Mouse (Mus musculus) Patski (cell line): Measurements from ENCODE around the gene Adam33. TPM values are rescaled to one million over a fixed set of nuclear protein-coding genes. Genes with fewer than 3 reads are reported as not detected.
A peak's percentile ranks its signal among the peaks of the same experiment; 100 is the strongest.
"Not testable (repeated sequence)": the region's sequence is repeated elsewhere in the genome, so short reads cannot be mapped to it uniquely, and the experiment has no call there.

Experiments
- ATAC-seq: fragments of 100-300 bp; one replicate; pipeline ENCODE4 v1.8.0; 2021
- CTCF ChIA-PET: fragments of 350-600 bp; sonication (Branson Sonifier 250); formaldehyde crosslinking; loops from one replicate; lab custom pipeline; 2022; ENCODE audit warnings: inconsistent platforms; lab: Charles Lee
- POLR2A ChIA-PET: fragments of 350-600 bp; sonication (Branson Sonifier 250); formaldehyde crosslinking; loops from one replicate; lab custom pipeline; 2022; ENCODE audit warnings: antibody characterized with exemption, inconsistent platforms; lab: Charles Lee
- DNase-seq: peaks from one replicate; pipeline ENCODE4 v3.0.0-alpha.2; 2011; ENCODE audit warnings: low read depth, low spot score
- H3K27me3 ChIP-seq: fragments of 371-371 bp; one replicate; pipeline ENCODE4 v1.5.1; 2021
- CTCF ChIP-seq: fragments of 100-300 bp; IDR thresholded peaks from one replicate; pipeline ENCODE4 v1.5.1; 2021
- in situ Hi-C: fragments of 300-500 bp; cut with MboI; formaldehyde crosslinking; loops from 3 replicates; pipeline ENCODE4 v1.11.1; 2018; ENCODE audit warnings: low pct_unique_long_range_greater_than_20kb, mixed read lengths
- polyA plus RNA-seq: library from polyadenylated mRNA; unstranded; gene quantifications from one replicate; pipeline ENCODE4 v1.2.3, GENCODE M21; 2021

The Adam33 gene
- polyA plus RNA-seq, 1 experiment from 2014 or later = 0.63 TPM

- TF ChIP-seq CTCF = no peak
- ChIA-PET POLR2A (interaction anchor here (2.5 kb wide), 1 partner anchor 11 kb away, joined by 8 read pairs; no protein-coding TSS in a partner anchor), CTCF (interaction anchor here (1.3 to 1.8 kb wide), 3 partner anchors 20 to 151 kb away, joined by 3 to 7 read pairs (median 3); partner anchors contain the start of genes Cdc25b and Spef1)
- in situ Hi-C loops = no loop called here
- H3K27me3 ChIP-seq = no peaks in the 10 kb centered on the region
- ATAC-seq = peak; percentile 28
- DNase-seq = no peak
Observed at GRCm38 (mm10) chr2:131036343-131036742, 27.3 kb downstream of the Adam33 start.

DNA sequence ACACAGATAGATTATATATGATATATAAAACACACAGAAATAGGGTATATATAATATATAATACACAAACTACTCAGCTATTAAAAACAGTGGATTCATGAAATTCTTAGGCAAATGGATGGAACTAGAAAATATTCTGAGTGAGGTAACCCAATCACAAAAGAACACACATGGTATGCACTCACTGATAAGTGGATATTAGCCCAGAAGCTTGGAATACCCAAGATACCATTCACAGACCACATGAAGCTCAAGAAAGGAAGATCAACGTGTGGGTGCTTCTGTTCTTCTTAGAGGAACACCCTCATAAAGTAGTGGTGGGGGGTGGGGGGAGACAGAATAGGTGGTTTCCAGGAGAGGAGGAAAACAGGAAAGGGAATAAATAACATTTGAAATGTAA, 32.2 kb downstream of the Adam33 start:
- CTCF ChIA-PET, DNase-seq, POLR2A ChIA-PET: not testable (repeated sequence)

DNA sequence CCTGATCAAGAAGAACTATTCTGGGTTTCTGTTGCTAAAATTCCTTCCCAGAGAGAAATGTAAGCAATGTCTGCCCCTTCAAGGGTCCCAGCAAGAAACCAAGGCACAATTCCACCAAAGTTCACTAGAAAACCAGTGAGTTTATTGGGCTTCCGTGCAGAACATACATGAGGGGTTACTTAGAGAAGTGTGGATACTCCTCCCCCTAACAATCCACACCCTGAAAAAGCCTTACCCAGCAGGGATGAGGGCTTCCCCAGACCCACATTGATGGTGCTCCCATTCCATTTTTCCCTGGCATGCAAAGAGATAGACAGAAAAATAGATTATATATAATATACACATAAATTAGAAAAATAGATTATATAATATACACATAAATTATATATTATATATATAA, 32.6 kb downstream of the Adam33 start:
- DNase-seq = no peak
- CTCF ChIA-PET = no interaction called here
- no peak for ATAC-seq
- no peak for TF ChIP-seq CTCF
- POLR2A ChIA-PET = no interaction called here
- in situ Hi-C loops = no loop called here
- H3K27me3 ChIP-seq = no peaks in the 10 kb centered on the region

More for the DNA sequence above, 32.2 kb downstream of the Adam33 start:
- in situ Hi-C loops, ATAC-seq, H3K27me3 ChIP-seq: not testable (repeated sequence)

GRCm38 (mm10) chr2:131030561-131030960, 33.1 kb downstream of the Adam33 start:
- DNase-seq = no peak
- CTCF ChIA-PET = interaction anchor here (1.5 kb wide), 1 partner anchor 27 kb away, joined by 3 read pairs; no protein-coding TSS in a partner anchor
- in situ Hi-C loops = no loop called here
- H3K27me3 ChIP-seq = no peaks in the 10 kb centered on the region
- ATAC-seq = no peak
- POLR2A ChIA-PET = no interaction called here
- no peak for TF ChIP-seq CTCF

GRCm38 (mm10) chr2:131029065-131029935, 34.3 kb downstream of the Adam33 start:
- TF ChIP-seq CTCF = peak; percentile 22
- in situ Hi-C loops = no loop called here
- POLR2A ChIA-PET = interaction anchor here (1.0 to 1.2 kb wide), 3 partner anchors 9 to 26 kb away, joined by 3 to 4 read pairs (median 4); no protein-coding TSS in a partner anchor
- ATAC-seq = peak; percentile 92
- peak; percentile 73 for DNase-seq
- no peaks in the 10 kb centered on the region for H3K27me3 ChIP-seq
- CTCF ChIA-PET = interaction anchor here (0.7 to 1.5 kb wide), 2 partner anchors 25 to 40 kb away, joined by 3 read pairs; no protein-coding TSS in a partner anchor

- POLR2A ChIA-PET = no interaction called here
Observed at GRCm38 (mm10) chr2:131026941-131027340, 36.7 kb downstream of the Adam33 start.

GRCm38 (mm10) chr2:131025230-131025629, 38.4 kb downstream of the Adam33 start:
- no peak for TF ChIP-seq CTCF
- in situ Hi-C loops = no loop called here
- H3K27me3 ChIP-seq = no peaks in the 10 kb centered on the region
- ChIA-PET POLR2A (interaction anchor here (1.5 kb wide), 1 partner anchor 12 kb away, joined by 8 read pairs; no protein-coding TSS in a partner anchor), CTCF (interaction anchor here (1.3 to 1.6 kb wide), 2 partner anchors 22 to 69 kb away, joined by 3 to 4 read pairs; no protein-coding TSS in a partner anchor)
- no peak for DNase-seq
- ATAC-seq = no peak

More at GRCm38 (mm10) chr2:131026941-131027340, 36.7 kb downstream of the Adam33 start:
- H3K27me3 ChIP-seq = no peaks in the 10 kb centered on the region
- no peak for TF ChIP-seq CTCF
- CTCF ChIA-PET = no interaction called here
- in situ Hi-C loops = no loop called here
- ATAC-seq = no peak
- no peak for DNase-seq

GRCm38 (mm10) chr2:131010566-131010965, 53.0 kb downstream of the Adam33 start:
- ATAC-seq (no peak), DNase-seq (no peak)
- no peaks in the 10 kb centered on the region for H3K27me3 ChIP-seq
- ChIA-PET CTCF (interaction anchor here (1.5 to 1.9 kb wide), 2 partner anchors 10 to 12 kb away, joined by 3 to 6 read pairs; no protein-coding TSS in a partner anchor), POLR2A (no interaction called here)
- TF ChIP-seq CTCF = no peak
- in situ Hi-C loops = no loop called here

GRCm38 (mm10) chr2:131009123-131009522, 54.5 kb downstream of the Adam33 start:
- ChIA-PET CTCF (interaction anchor here (1.5 kb wide), 1 partner anchor 14 kb away, joined by 3 read pairs; no protein-coding TSS in a partner anchor), POLR2A (no interaction called here)
- no peaks in the 10 kb centered on the region for H3K27me3 ChIP-seq
- in situ Hi-C loops = no loop called here
- DNase-seq (no peak), ATAC-seq (no peak)
- TF ChIP-seq CTCF = no peak

Other genes starting within 250 kb of the Adam33 start
- 50.9 TPM for gene 4930402H24Rik, start 157.4 kb downstream of the Adam33 start, polyA plus RNA-seq
- gene Atrn, start 157.3 kb downstream of the Adam33 start, polyA plus RNA-seq = 32.9 TPM
- gene Gfra4, start 20.7 kb downstream of the Adam33 start, polyA plus RNA-seq = 4.6 TPM
- gene Siglec1, start 23.0 kb upstream of the Adam33 start, polyA plus RNA-seq = 0.49 TPM
- gene Hspa12b, start 63.5 kb upstream of the Adam33 start, polyA plus RNA-seq = 1.4 TPM
- not detected for gene Gm11037, start 69.7 kb upstream of the Adam33 start, polyA plus RNA-seq
- gene 1700037H04Rik, start 96.3 kb upstream of the Adam33 start, polyA plus RNA-seq = 86.3 TPM
- 84.4 TPM for gene Cenpb, start 116.3 kb upstream of the Adam33 start, polyA plus RNA-seq
- 23.5 TPM for gene Cdc25b, start 123.1 kb upstream of the Adam33 start, polyA plus RNA-seq
- 9.4 TPM for gene Spef1, start 123.5 kb upstream of the Adam33 start, polyA plus RNA-seq
- 24.7 TPM for gene Ap5s1, start 143.3 kb upstream of the Adam33 start, polyA plus RNA-seq
- gene Mavs, start 170.2 kb upstream of the Adam33 start, polyA plus RNA-seq = 54.5 TPM
- gene Pank2, start 198.7 kb upstream of the Adam33 start, polyA plus RNA-seq = 42.8 TPM